In genomic region chr9:21231551-21231950, GRCm38 (mm10) we compare ENCODE assay signal across 1 mouse cellular context.
TF ChIP-seq lines count a peak whose summit lies in the region.

No protein-coding gene starts in this region.

TF ChIP-seq in MEL, 35 proteins besides CTCF, POLR2A, EP300 and RAD21:
- TF ChIP-seq POLR2AphosphoS5 (IDR thresholded peaks at IDR 0.05; ENCODE audit: borderline replicate concordance, low read depth, low read length): no peak; the same call in 1 of the 2 replicates
- no peak for TF ChIP-seq ZKSCAN1 (IDR thresholded peaks at IDR 0.05; ENCODE audit: low read depth, low read length)
- no peak for TF ChIP-seq SIN3A (IDR thresholded peaks at IDR 0.05; ENCODE audit: low read length)
- peak; percentile 37; the same call in 1 of the 2 replicates for TF ChIP-seq TAL1 (IDR thresholded peaks at IDR 0.05; ENCODE audit: low read length)
- TF ChIP-seq ZNF384 (IDR thresholded peaks at IDR 0.05; ENCODE audit: low read depth, low read length): no peak
- TF ChIP-seq MAX (IDR thresholded peaks at IDR 0.05; ENCODE audit: low read length): no peak
- peak; percentile 8; the same call in 1 of the 2 replicates for TF ChIP-seq ZMIZ1 (IDR thresholded peaks at IDR 0.05; ENCODE audit: low read depth, low read length)
- no peak for TF ChIP-seq KAT2A (conservative IDR thresholded peaks at IDR 0.05; ENCODE audit: low read depth, low read length)
